In genomic region chr8:90654786-90655185, GRCm38 (mm10) we compare ENCODE assay signal across 26 mouse cellular contexts.
DNase-seq lines count a peak whose midpoint lies in the region; ATAC-seq and TF ChIP-seq lines count a peak whose summit lies in the region.
"Had no signal": no experiment of that assay in that cellular context is flagged by ENCODE, and none has a peak within 500 bp of the region (broad histone marks: within the 10 kb centered on the region; RNA-seq: fewer than 3 reads in every experiment).

No protein-coding gene starts in this region.

- H3K4me3 ChIP-seq in heart, embryonic 15.5 days, result no peak overlapping the region
- no peak overlapping the region for H3K4me3 ChIP-seq in heart, embryonic 12.5 days
- no peak overlapping the region for H3K4me3 ChIP-seq in hindbrain, postnatal 0 days (ENCODE audit: low read length)
- H3K4me3 ChIP-seq in hindbrain, embryonic 11.5 days (ENCODE audit: low read depth, low read length), result no peak overlapping the region
- H3K4me3 ChIP-seq: embryonic facial prominence, embryonic 10.5 days; embryonic facial prominence, embryonic 13.5 days; erythroblast, embryonic 14.5 days; forebrain, embryonic 12.5 days; forebrain, embryonic 15.5 days; hindbrain, embryonic 13.5 days had no signal

- no peaks in the 10 kb centered on the region for H3K9me3 ChIP-seq in heart, embryonic 15.5 days (replicated peaks)
- H3K9me3 ChIP-seq in heart, embryonic 12.5 days (replicated peaks), result no peaks in the 10 kb centered on the region
- no peaks in the 10 kb centered on the region for H3K9me3 ChIP-seq in hindbrain, postnatal 0 days (ENCODE audit: low read length)
- H3K9me3 ChIP-seq in hindbrain, embryonic 11.5 days (ENCODE audit: control insufficient read depth, low read length), result no peaks in the 10 kb centered on the region
- H3K9me3 ChIP-seq: embryonic facial prominence, embryonic 10.5 days; embryonic facial prominence, embryonic 13.5 days; forebrain, embryonic 12.5 days; forebrain, embryonic 15.5 days; hindbrain, embryonic 13.5 days had no signal

- peak; percentile 39 for DNase-seq in hindbrain, postnatal 0 days (ENCODE audit: low spot score)
- DNase-seq in hindbrain, embryonic 11.5 days (ENCODE audit: low spot score), result no peak
- peak; percentile 63 for DNase-seq in retina, postnatal 1 day
- no peak for DNase-seq in retina, embryonic 14.5 days (ENCODE audit: low spot score)
- DNase-seq in kidney, adult 8-10 months, result no peak
- DNase-seq: adrenal gland, adult 2 months; adrenal gland, postnatal 14 days; B cell, adult 2 months; cerebellum, adult 11-12 months; cerebellum, adult 8-10 months; cerebellum, postnatal 36 days; embryo, embryonic 11 days; gastrocnemius, postnatal 25 days had no signal

- 52% methylated on average over 2 of the region's 2 CpGs for WGBS in heart, embryonic 15.5 days
- WGBS in heart, embryonic 12.5 days, result 70% methylated on average over 2 of the region's 2 CpGs
- 55% methylated on average over 2 of the region's 2 CpGs for WGBS in hindbrain, postnatal 0 days
- WGBS in hindbrain, embryonic 11.5 days, result 89% methylated on average over 2 of the region's 2 CpGs

- no peak overlapping the region for H3K4me2 ChIP-seq in heart, embryonic 15.5 days
- H3K4me2 ChIP-seq in heart, embryonic 12.5 days, result no peak overlapping the region
- no peak overlapping the region for H3K4me2 ChIP-seq in hindbrain, postnatal 0 days (ENCODE audit: low read depth, low read length)
- no peak overlapping the region for H3K4me2 ChIP-seq in hindbrain, embryonic 11.5 days (replicated peaks; ENCODE audit: low read depth, low read length)
- H3K4me2 ChIP-seq: embryonic facial prominence, embryonic 13.5 days; forebrain, embryonic 12.5 days; forebrain, embryonic 15.5 days; hindbrain, embryonic 13.5 days had no signal

- H3K4me1 ChIP-seq in heart, embryonic 15.5 days (replicated peaks), result peaks cover 10% of the 10 kb centered on the region
- 0 out of 2 replicates have a peak, but pooled peaks cover 3% of the 10 kb centered on the region for H3K4me1 ChIP-seq in heart, embryonic 12.5 days (replicated peaks)
- H3K4me1 ChIP-seq in hindbrain, postnatal 0 days (ENCODE audit: insufficient read depth, low read length), result no peaks in the 10 kb centered on the region; the same call in 1 of the 2 replicates
- no peaks in the 10 kb centered on the region; the same call in 1 of the 2 replicates for H3K4me1 ChIP-seq in hindbrain, embryonic 11.5 days (replicated peaks; ENCODE audit: control insufficient read depth, insufficient read depth, low read length)

- no peaks in the 10 kb centered on the region for H3K27me3 ChIP-seq in heart, embryonic 15.5 days
- H3K27me3 ChIP-seq in heart, embryonic 12.5 days (replicated peaks), result no peaks in the 10 kb centered on the region
- H3K27me3 ChIP-seq in hindbrain, postnatal 0 days (ENCODE audit: insufficient read depth, low read length), result no peaks in the 10 kb centered on the region
- H3K27me3 ChIP-seq in hindbrain, embryonic 11.5 days (ENCODE audit: control insufficient read depth, insufficient read depth, low read length), result no peaks in the 10 kb centered on the region
- H3K27me3 ChIP-seq: CH12.LX; embryonic facial prominence, embryonic 13.5 days; forebrain, embryonic 12.5 days; forebrain, embryonic 15.5 days; hindbrain, embryonic 13.5 days had no signal

- no peak overlapping the region for H3K9ac ChIP-seq in heart, embryonic 15.5 days
- no peak overlapping the region for H3K9ac ChIP-seq in heart, embryonic 12.5 days
- no peak overlapping the region for H3K9ac ChIP-seq in hindbrain, postnatal 0 days (replicated peaks; ENCODE audit: low read length)
- no peak overlapping the region for H3K9ac ChIP-seq in hindbrain, embryonic 11.5 days (ENCODE audit: low read depth, low read length)
- H3K9ac ChIP-seq: embryonic facial prominence, embryonic 13.5 days; forebrain, embryonic 12.5 days; forebrain, embryonic 15.5 days; hindbrain, embryonic 13.5 days had no signal

- 0 out of 2 replicates have a peak overlapping the region, but pooled peaks have one; percentile 5 for H3K27ac ChIP-seq in heart, embryonic 15.5 days
- H3K27ac ChIP-seq in heart, embryonic 12.5 days (ENCODE audit: poor library complexity, severe bottlenecking), result no peak overlapping the region
- no peak overlapping the region for H3K27ac ChIP-seq in hindbrain, postnatal 0 days
- no peak overlapping the region for H3K27ac ChIP-seq in hindbrain, embryonic 11.5 days (ENCODE audit: low read depth, low read length)
- H3K27ac ChIP-seq: embryonic facial prominence, embryonic 10.5 days; embryonic facial prominence, embryonic 13.5 days; forebrain, embryonic 12.5 days; forebrain, embryonic 15.5 days; hindbrain, embryonic 13.5 days had no signal

- no peaks in the 10 kb centered on the region for H3K36me3 ChIP-seq in heart, embryonic 15.5 days
- no peaks in the 10 kb centered on the region for H3K36me3 ChIP-seq in heart, embryonic 12.5 days
- no peaks in the 10 kb centered on the region for H3K36me3 ChIP-seq in hindbrain, postnatal 0 days (ENCODE audit: insufficient read depth, low read length)
- H3K36me3 ChIP-seq in hindbrain, embryonic 11.5 days (ENCODE audit: control insufficient read depth, insufficient read depth, low read length), result no peaks in the 10 kb centered on the region
- H3K36me3 ChIP-seq: embryonic facial prominence, embryonic 10.5 days; embryonic facial prominence, embryonic 13.5 days; forebrain, embryonic 12.5 days; forebrain, embryonic 15.5 days; G1E; hindbrain, embryonic 13.5 days had no signal

- TF ChIP-seq CTCF in hindbrain, postnatal 0 days (IDR thresholded peaks at IDR 0.05; ENCODE audit: low read depth), result no peak

- ATAC-seq in heart, embryonic 15.5 days (replicated peaks; ENCODE audit: insufficient number of reproducible peaks, insufficient read depth, low FRiP score, low read depth), result no peak
- ATAC-seq in heart, embryonic 12.5 days (ENCODE audit: insufficient number of reproducible peaks, low FRiP score), result no peak
- no peak for ATAC-seq in hindbrain, postnatal 0 days
- no peak for ATAC-seq in hindbrain, embryonic 11.5 days (ENCODE audit: low FRiP score)
- ATAC-seq: forebrain, embryonic 15.5 days; hindbrain, embryonic 16.5 days; inflammation-experienced regulatory T-cells, adult 6 months; intestine, embryonic 16.5 days had no signal

Comparison
In these comparisons a context has a peak if more than half of its experiments do, and no peak if none do; other contexts are left out.
1. DNase-seq: peak in hindbrain, postnatal 0 days (single experiment) and retina, postnatal 1 day (single experiment); none in hindbrain, embryonic 11.5 days (single experiment), retina, embryonic 14.5 days (single experiment) and kidney, adult 8-10 months (0 of 2).